Mouse (Mus musculus) liver, adult 2 months (tissue): ENCODE data around the gene Tnfsfm13.

Source experiments
- CTCF ChIP-seq: fragments of 200-500 bp; IDR thresholded peaks from 2 replicates; pipeline ENCODE4 v1.5.1; 2011; ENCODE audit warnings: low read depth, low read length, control low read depth
- POLR2A ChIP-seq: fragments of 200-500 bp; IDR thresholded peaks from 2 replicates; pipeline ENCODE4 v1.6.1; 2011; ENCODE audit warnings: low read length, control low read depth; ENCODE audit not compliant: insufficient read depth; ENCODE audit errors: extremely low read depth

DNA sequence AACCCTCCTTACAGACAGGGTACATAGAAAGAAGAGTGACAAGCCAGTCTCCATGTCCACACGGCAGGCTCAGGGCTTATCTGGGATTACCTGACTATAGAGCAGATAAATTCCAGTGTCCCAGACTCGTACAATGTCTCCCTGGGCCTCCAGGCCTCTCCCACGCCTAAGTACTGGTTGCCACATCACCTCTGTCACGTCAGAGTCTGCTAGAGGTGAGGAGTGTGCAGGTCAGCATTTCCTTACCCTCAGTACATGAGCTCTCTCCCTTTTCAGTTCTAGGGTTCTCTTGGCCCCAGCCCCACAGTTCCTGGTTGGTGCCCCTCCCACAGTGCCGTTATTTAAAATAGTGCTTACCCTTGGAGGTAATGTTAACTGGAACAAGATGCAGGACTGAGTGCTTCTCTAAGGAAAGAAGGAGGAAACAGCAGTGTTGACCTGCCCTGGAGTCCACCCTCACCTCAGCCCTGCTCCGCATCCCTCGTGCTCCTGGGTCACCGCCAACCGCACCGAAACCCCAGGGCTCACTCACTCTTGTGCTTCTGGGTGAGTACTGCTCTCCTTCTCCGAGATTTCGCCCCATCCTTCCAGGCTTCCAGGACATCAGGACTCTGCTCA is 11.7 kb downstream of the Tnfsfm13 start:
- TF ChIP-seq CTCF (no peak), POLR2A (no peak)
